Mouse (Mus musculus) testis, adult 2 months (tissue): ENCODE data around the gene Dpp7. TPM values are rescaled to one million over a fixed set of nuclear protein-coding genes. Genes with fewer than 3 reads are reported as not detected.

Source experiments
- H3K27ac ChIP-seq: fragments of 200-500 bp; 2 replicates; pipeline ENCODE4 v1.5.1; 2012; ENCODE audit warnings: low read depth, low read length; ENCODE audit not compliant: control insufficient read depth, insufficient read depth
- H3K27me3 ChIP-seq: fragments of 200-500 bp; 2 replicates; pipeline ENCODE4 v1.6.1; 2012; ENCODE audit warnings: mild to moderate bottlenecking, low read length, moderate library complexity; ENCODE audit not compliant: control insufficient read depth, insufficient read depth
- H3K36me3 ChIP-seq: fragments of 200-500 bp; 2 replicates; pipeline ENCODE4 v1.6.1; 2012; ENCODE audit warnings: mild to moderate bottlenecking, low read length; ENCODE audit not compliant: control insufficient read depth, insufficient read depth
- H3K4me1 ChIP-seq: fragments of 200-500 bp; 2 replicates; pipeline ENCODE4 v1.6.1; 2012; ENCODE audit warnings: low read length; ENCODE audit not compliant: control insufficient read depth, insufficient read depth
- H3K4me3 ChIP-seq: fragments of 200-500 bp; 2 replicates; pipeline ENCODE4 v1.5.1; 2012; ENCODE audit warnings: low read depth, mild to moderate bottlenecking, low read length, moderate library complexity, mixed read lengths; ENCODE audit not compliant: control insufficient read depth
- CTCF ChIP-seq: fragments of 200-500 bp; IDR thresholded peaks from 2 replicates; pipeline ENCODE4 v1.5.1; 2012; ENCODE audit warnings: low read depth, mild to moderate bottlenecking, inconsistent platforms, low read length, moderate library complexity; ENCODE audit not compliant: control insufficient read depth, insufficient read depth, insufficient replicate concordance
- POLR2A ChIP-seq: fragments of 200-500 bp; IDR thresholded peaks from 2 replicates; pipeline ENCODE4 v1.6.1; 2012; ENCODE audit warnings: low read depth, mild to moderate bottlenecking, inconsistent platforms, low read length, moderate library complexity; ENCODE audit not compliant: control insufficient read depth
- polyA plus RNA-seq: library from polyadenylated mRNA; depleted of rRNA; stranded (reverse); fragments of >200 nt; gene quantifications from 2 replicates; pipeline ENCODE4 v1.2.3, GENCODE M21; 2012

Dpp7 gene
- polyA plus RNA-seq, 1 experiment: 5.0 TPM

DNA sequence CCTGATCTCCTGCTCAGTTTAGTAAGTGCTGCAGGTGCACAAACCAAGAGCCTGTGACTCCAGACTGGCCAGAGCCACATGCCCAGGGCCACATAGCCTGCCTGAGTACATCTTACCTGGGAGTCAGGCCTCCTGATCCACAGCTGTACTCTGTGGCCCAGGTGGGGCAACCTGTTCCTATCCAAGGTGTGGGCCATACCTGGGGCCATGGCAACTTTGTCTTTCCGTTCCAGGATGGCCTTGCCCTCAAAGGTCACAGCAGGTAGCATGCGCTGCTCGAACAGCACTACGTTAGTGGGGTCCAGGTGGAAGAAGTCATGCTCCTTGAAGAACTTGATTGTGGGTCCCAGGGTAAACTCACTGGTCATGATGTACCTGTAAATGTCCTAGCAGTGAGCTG is 8.2 kb upstream of the Dpp7 start:
- Histone ChIP-seq H3K4me3 (no peak overlapping the region), H3K36me3 (no peaks in the 10 kb centered on the region), H3K27ac (no peak overlapping the region), H3K4me1 (peaks cover 3% of the 10 kb centered on the region), H3K27me3 (no peaks in the 10 kb centered on the region)
- TF ChIP-seq POLR2A (no peak), CTCF (no peak)

DNA sequence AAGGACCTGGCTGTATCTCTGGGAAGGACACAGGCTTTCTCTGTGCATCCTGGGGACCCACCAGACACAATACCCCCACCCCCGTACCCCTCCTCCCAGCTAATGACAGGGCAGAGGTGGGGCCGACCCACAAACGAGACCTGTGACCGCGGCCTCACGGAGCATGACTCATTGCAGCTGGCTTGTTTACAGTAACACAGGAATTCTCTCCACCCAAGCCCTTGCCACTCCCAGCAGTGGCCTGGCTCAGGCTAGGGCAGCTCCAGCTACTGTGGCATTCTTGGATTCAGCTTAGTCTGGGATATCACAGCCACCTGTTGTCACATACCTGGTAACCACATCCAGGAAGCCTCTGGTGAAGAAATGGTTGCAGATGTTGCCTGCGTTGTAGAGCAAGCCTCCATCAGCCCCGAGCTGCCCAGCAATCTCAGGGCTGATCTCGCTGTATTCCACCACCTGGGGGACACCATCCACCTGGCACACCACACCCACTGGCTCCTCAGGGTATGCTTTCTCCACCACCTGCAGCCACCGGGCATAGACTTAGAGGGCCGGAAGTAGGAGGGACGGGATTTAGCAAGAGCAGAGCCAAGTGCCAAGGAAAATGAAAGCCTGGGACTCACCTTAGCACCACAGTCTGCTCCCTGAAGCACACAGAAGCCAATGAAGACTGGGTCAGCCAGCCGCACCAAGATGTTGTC is 7.5 kb upstream of the Dpp7 start:
- no peaks in the 10 kb centered on the region for H3K36me3 ChIP-seq
- H3K4me1 ChIP-seq: peaks cover 3% of the 10 kb centered on the region
- no peaks in the 10 kb centered on the region for H3K27me3 ChIP-seq
- no peak overlapping the region for H3K27ac ChIP-seq
- TF ChIP-seq POLR2A (no peak), CTCF (no peak)
- no peak overlapping the region for H3K4me3 ChIP-seq

- no peak overlapping the region for H3K27ac ChIP-seq
- no peaks in the 10 kb centered on the region for H3K36me3 ChIP-seq
- no peak for TF ChIP-seq POLR2A
- no peak for TF ChIP-seq CTCF
- no peaks in the 10 kb centered on the region for H3K27me3 ChIP-seq
- H3K4me3 ChIP-seq: no peak overlapping the region
- H3K4me1 ChIP-seq: peaks cover 20% of the 10 kb centered on the region
Measured at GRCm38 (mm10) chr2:25359848-25360247, 3.7 kb upstream of the Dpp7 start.

- Histone ChIP-seq H3K4me1 (peaks cover 18% of the 10 kb centered on the region), H3K36me3 (no peaks in the 10 kb centered on the region), H3K27ac (no peak overlapping the region), H3K27me3 (no peaks in the 10 kb centered on the region), H3K4me3 (peak overlapping the region; percentile 77)
- TF ChIP-seq POLR2A (no peak), CTCF (no peak)
Measured at GRCm38 (mm10) chr2:25355419-25356066, 616 bp downstream of the Dpp7 start.

DNA sequence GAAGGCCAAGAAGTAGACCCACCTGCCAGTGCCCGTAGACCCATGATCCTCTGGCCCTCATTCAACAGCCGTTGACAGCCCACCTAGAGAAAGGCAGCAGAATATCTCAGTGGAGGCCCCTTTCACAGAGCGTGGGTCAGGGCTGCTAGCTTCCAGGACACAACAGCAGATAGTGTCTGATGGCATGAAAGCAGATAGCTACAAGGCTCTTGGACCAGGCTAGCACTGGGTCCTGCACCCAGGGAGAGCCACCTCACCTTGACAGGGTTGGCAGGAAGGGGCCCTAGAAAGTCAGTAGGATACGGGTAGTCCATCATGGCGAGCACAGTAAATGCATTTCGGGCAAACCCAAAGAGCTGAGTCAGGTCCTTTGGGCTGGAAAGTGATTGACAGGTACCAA is 1.9 kb downstream of the Dpp7 start:
- H3K36me3 ChIP-seq: no peaks in the 10 kb centered on the region; the same call in 1 of the 2 replicates
- no peak overlapping the region for H3K27ac ChIP-seq
- H3K4me1 ChIP-seq: peaks cover 18% of the 10 kb centered on the region
- no peaks in the 10 kb centered on the region for H3K27me3 ChIP-seq
- no peak for TF ChIP-seq CTCF
- TF ChIP-seq POLR2A: no peak
- no peak overlapping the region for H3K4me3 ChIP-seq

GRCm38 (mm10) chr2:25350701-25351100 is 5.5 kb downstream of the Dpp7 start:
- H3K4me3 ChIP-seq: no peak overlapping the region
- peaks cover 7% of the 10 kb centered on the region for H3K36me3 ChIP-seq
- TF ChIP-seq CTCF (no peak), POLR2A (no peak)
- H3K4me1 ChIP-seq: peaks cover 6% of the 10 kb centered on the region
- H3K27me3 ChIP-seq: no peaks in the 10 kb centered on the region
- H3K27ac ChIP-seq: no peak overlapping the region

DNA sequence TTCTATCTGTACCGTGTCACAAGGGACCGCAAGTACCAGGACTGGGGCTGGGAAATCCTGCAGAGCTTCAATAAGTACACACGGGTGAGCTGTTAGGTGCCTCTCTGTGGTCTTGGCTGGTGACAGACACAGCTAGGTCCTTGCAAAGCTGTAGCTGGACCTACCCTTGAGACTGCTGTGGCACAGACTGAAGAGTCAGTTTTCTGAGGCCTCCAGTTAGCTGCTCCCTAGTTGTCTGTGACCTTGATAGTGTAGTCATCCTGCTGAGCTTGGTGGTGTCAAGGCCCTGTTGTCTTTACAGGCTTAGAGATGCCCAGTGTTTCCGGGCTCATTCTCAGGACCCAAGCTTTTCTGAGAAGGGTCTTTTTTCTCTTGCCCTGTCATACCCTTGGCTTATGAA is 6.7 kb downstream of the Dpp7 start:
- Histone ChIP-seq H3K36me3 (peaks cover 8% of the 10 kb centered on the region), H3K27ac (no peak overlapping the region), H3K27me3 (no peaks in the 10 kb centered on the region), H3K4me3 (no peak overlapping the region), H3K4me1 (no peaks in the 10 kb centered on the region)
- TF ChIP-seq POLR2A (no peak), CTCF (no peak)

DNA sequence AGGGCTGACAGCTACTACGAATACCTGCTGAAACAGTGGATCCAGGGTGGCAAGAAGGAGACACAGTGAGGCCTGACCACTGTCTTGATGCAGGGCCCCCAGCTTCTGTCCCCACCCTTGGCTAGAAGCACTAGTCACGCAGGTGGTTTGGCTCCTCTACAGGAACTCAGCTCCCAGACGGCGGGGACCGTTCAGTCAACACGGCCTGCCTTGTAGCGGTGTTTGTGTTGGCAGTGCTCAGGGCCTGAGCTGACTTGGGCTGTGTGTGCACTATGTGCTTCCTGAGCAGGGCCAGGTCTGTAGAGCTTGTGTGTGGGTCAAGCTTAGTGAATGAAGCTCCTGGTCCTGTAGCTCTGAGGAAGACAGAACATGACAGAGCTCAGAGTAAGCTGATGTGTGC is 8.0 kb downstream of the Dpp7 start:
- TF ChIP-seq POLR2A: no peak
- no peak for TF ChIP-seq CTCF
- Histone ChIP-seq H3K4me1 (no peaks in the 10 kb centered on the region), H3K27me3 (no peaks in the 10 kb centered on the region), H3K36me3 (peaks cover 9% of the 10 kb centered on the region), H3K4me3 (no peak overlapping the region), H3K27ac (no peak overlapping the region)
